11 mouse cellular contexts compared by ENCODE assay signal in the genomic region with DNA sequence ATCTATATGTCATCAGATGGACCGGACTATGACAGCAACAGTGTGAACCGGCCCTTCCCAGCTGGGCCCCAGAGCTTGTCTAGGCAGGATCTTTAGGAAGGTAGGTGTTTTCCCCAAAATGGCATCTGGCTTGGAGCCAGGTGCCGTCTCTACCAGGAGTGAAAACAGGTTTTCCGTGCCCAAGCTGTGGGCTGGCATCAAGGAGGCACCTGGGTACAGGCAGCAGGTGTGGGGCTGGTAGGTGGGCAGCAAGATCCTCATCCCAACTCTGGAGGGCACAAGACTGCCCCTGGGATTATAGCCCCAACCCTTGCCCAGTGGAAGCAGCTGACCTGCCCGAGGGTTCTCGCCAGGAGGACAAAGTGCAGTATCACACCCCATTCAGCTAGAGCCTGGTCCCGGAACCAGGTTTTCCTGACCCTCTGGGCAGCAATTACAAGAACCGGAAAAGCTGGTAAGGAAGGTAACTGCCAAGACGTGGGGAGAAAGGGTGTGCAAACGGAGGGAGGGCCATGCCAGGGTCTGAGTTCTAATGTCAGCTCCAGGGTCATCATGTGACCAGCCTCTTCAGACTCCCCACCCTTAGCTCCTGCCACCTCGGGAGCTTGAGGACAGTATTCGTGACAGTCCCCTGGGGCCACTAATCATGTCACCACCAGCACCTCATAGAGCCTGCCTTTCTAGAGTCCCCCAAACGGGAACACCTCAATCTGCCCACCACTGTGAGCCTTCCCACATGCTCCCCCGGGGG. TPM values are rescaled to one million over a fixed set of nuclear protein-coding genes. Genes with fewer than 3 reads are reported as not detected.
DNase-seq lines count a peak whose midpoint lies in the region; ATAC-seq lines count a peak whose summit lies in the region.
"Had no signal": no experiment of that assay in that cellular context is flagged by ENCODE, and none has a peak within 500 bp of the region (broad histone marks: within the 10 kb centered on the region; RNA-seq: fewer than 3 reads in every experiment).

No protein-coding gene starts in this region.

- 0 out of 2 replicates have a peak overlapping the region, but pooled peaks have one; percentile 12 for H3K27ac ChIP-seq in forebrain, embryonic 11.5 days (ENCODE audit: low read depth, low read length)
- H3K27ac ChIP-seq in forebrain, embryonic 14.5 days (ENCODE audit: low read depth, low read length) = no peak overlapping the region
- H3K27ac ChIP-seq in liver, embryonic 11.5 days (ENCODE audit: low read depth, low read length) = peak overlapping the region; percentile 88
- H3K27ac ChIP-seq: gastrocnemius, adult 2 months had no signal

- H3K27me3 ChIP-seq in forebrain, embryonic 11.5 days (ENCODE audit: control insufficient read depth, insufficient read depth, low read length) = peaks cover 2% of the 10 kb centered on the region; the same call in 1 of the 2 replicates
- H3K27me3 ChIP-seq in forebrain, embryonic 14.5 days (replicated peaks; ENCODE audit: control insufficient read depth, insufficient read depth, low read length) = 0 out of 2 replicates have a peak, but pooled peaks cover 3% of the 10 kb centered on the region
- H3K27me3 ChIP-seq in liver, embryonic 11.5 days (replicated peaks; ENCODE audit: control insufficient read depth, insufficient read depth, low read length) = no peaks in the 10 kb centered on the region

- no peak overlapping the region for H3K4me2 ChIP-seq in forebrain, embryonic 11.5 days (ENCODE audit: low read depth, low read length, severe bottlenecking)
- H3K4me2 ChIP-seq in forebrain, embryonic 14.5 days (ENCODE audit: low read length) = no peak overlapping the region
- peak overlapping the region; percentile 65 for H3K4me2 ChIP-seq in liver, embryonic 11.5 days

- no peaks in the 10 kb centered on the region for H3K9me3 ChIP-seq in forebrain, embryonic 11.5 days (ENCODE audit: control insufficient read depth, low read length)
- H3K9me3 ChIP-seq in forebrain, embryonic 14.5 days (replicated peaks; ENCODE audit: control insufficient read depth, low read length) = no peaks in the 10 kb centered on the region
- H3K9me3 ChIP-seq in liver, embryonic 11.5 days (ENCODE audit: control insufficient read depth, low read length) = no peaks in the 10 kb centered on the region

- no peaks in the 10 kb centered on the region for H3K36me3 ChIP-seq in forebrain, embryonic 11.5 days (ENCODE audit: control insufficient read depth, insufficient read depth, low read length)
- H3K36me3 ChIP-seq in forebrain, embryonic 14.5 days (ENCODE audit: control insufficient read depth, insufficient read depth, low read length) = no peaks in the 10 kb centered on the region
- no peaks in the 10 kb centered on the region for H3K36me3 ChIP-seq in liver, embryonic 11.5 days (ENCODE audit: control insufficient read depth, insufficient read depth, low read length)

- H3K9ac ChIP-seq in forebrain, embryonic 11.5 days (ENCODE audit: low read length) = no peak overlapping the region
- no peak overlapping the region for H3K9ac ChIP-seq in forebrain, embryonic 14.5 days (ENCODE audit: low read length)
- H3K9ac ChIP-seq in liver, embryonic 11.5 days (ENCODE audit: low read depth, low read length) = peak overlapping the region; percentile 49

- ATAC-seq in forebrain, embryonic 11.5 days (replicated peaks; ENCODE audit: low FRiP score) = no peak
- no peak for ATAC-seq in forebrain, embryonic 14.5 days
- ATAC-seq in liver, embryonic 11.5 days (replicated peaks; ENCODE audit: low FRiP score) = peak; percentile 56
- ATAC-seq: midbrain, embryonic 16.5 days had no signal

- DNase-seq in forebrain, embryonic 11.5 days (ENCODE audit: low spot score) = peak; percentile 53
- no peak for DNase-seq in forebrain, embryonic 14.5 days (ENCODE audit: low spot score)
- DNase-seq in spleen, postnatal 4 days (ENCODE audit: low spot score in 2 of 2) = peak; percentile 56 to 76
- DNase-seq in spleen, adult 18-20 months = no peak
- no peak for DNase-seq in liver, embryonic 11.5 days (ENCODE audit: low spot score)
- no peak for DNase-seq in thymus, adult 18-20 months
- DNase-seq in natural killer cell, adult 2 months (ENCODE audit: low spot score in 2 of 2) = no peak
- no peak for DNase-seq in testis, postnatal 14 days (ENCODE audit: low spot score)
- DNase-seq: gastrocnemius, adult 2 months; thymus, postnatal 14 days had no signal

- H3K4me1 ChIP-seq in forebrain, embryonic 11.5 days (replicated peaks; ENCODE audit: control insufficient read depth, insufficient read depth, low read length) = peaks cover 13% of the 10 kb centered on the region; the same call in 1 of the 2 replicates
- peaks cover 7% of the 10 kb centered on the region for H3K4me1 ChIP-seq in forebrain, embryonic 14.5 days (ENCODE audit: control insufficient read depth, insufficient read depth, low read length)
- H3K4me1 ChIP-seq in liver, embryonic 11.5 days (replicated peaks; ENCODE audit: control insufficient read depth, insufficient read depth, low read length) = peaks cover 56% of the 10 kb centered on the region

- H3K4me3 ChIP-seq in forebrain, embryonic 11.5 days (ENCODE audit: low read depth, low read length) = no peak overlapping the region
- no peak overlapping the region for H3K4me3 ChIP-seq in forebrain, embryonic 14.5 days (ENCODE audit: low read depth, low read length)
- H3K4me3 ChIP-seq in liver, embryonic 11.5 days (ENCODE audit: low read depth, low read length) = no peak overlapping the region
- H3K4me3 ChIP-seq: gastrocnemius, adult 2 months had no signal

- WGBS in forebrain, embryonic 11.5 days = 89% methylated on average over 14 of the region's 14 CpGs
- WGBS in forebrain, embryonic 14.5 days = 84% methylated on average over 14 of the region's 14 CpGs
- 57% methylated on average over 14 of the region's 14 CpGs for WGBS in liver, embryonic 11.5 days

RNA-seq across cellular contexts. Expression of gene Micall2, which starts 1.9 kb away (rescaled TPM):
- 5.4 and 6.7 TPM in 2 replicates for polyA plus RNA-seq in forebrain, embryonic 11.5 days (2014; fragmentation: Nextera tagmentation; extraction: Ambion mirVana)
- 3.4 and 4.8 TPM in 2 replicates for polyA plus RNA-seq in forebrain, embryonic 14.5 days (2014; fragmentation: Nextera tagmentation; extraction: Ambion mirVana)
- 17.1 and 18.5 TPM in 2 replicates for polyA plus RNA-seq in liver, embryonic 11.5 days (2014; fragmentation: Nextera tagmentation; extraction: Ambion mirVana)

RNA-seq across cellular contexts. Expression of gene Ints1, which starts 37.5 kb away (rescaled TPM):
- polyA plus RNA-seq in forebrain, embryonic 11.5 days (2014; fragmentation: Nextera tagmentation; extraction: Ambion mirVana) = 40.5 and 42.0 TPM in 2 replicates
- polyA plus RNA-seq in forebrain, embryonic 14.5 days (2014; fragmentation: Nextera tagmentation; extraction: Ambion mirVana) = 31.8 and 33.2 TPM in 2 replicates
- 34.9 TPM in 2 replicates for polyA plus RNA-seq in liver, embryonic 11.5 days (2014; fragmentation: Nextera tagmentation; extraction: Ambion mirVana)

RNA-seq across cellular contexts. Expression of gene Mafk, which starts 53.3 kb away (rescaled TPM):
- polyA plus RNA-seq in forebrain, embryonic 11.5 days (2014; fragmentation: Nextera tagmentation; extraction: Ambion mirVana) = 7.5 and 8.3 TPM in 2 replicates
- polyA plus RNA-seq in forebrain, embryonic 14.5 days (2014; fragmentation: Nextera tagmentation; extraction: Ambion mirVana) = 7.5 and 11.7 TPM in 2 replicates
- 30.4 and 35.1 TPM in 2 replicates for polyA plus RNA-seq in liver, embryonic 11.5 days (2014; fragmentation: Nextera tagmentation; extraction: Ambion mirVana)

Comparison
In these comparisons a context has a peak if more than half of its experiments do, and no peak if none do; other contexts are left out.
1. DNase-seq: peak in forebrain, embryonic 11.5 days (single experiment) and spleen, postnatal 4 days (2 of 2); none in forebrain, embryonic 14.5 days (single experiment), spleen, adult 18-20 months (0 of 2), liver, embryonic 11.5 days (single experiment), thymus, adult 18-20 months (0 of 2), natural killer cell, adult 2 months (0 of 2) and testis, postnatal 14 days (single experiment).